Mouse (Mus musculus) frontal cortex, adult (tissue): ENCODE results near the gene Srprb.

Experiments used
- ATAC-seq: cut with Nextera tagmentation; 2 replicates; pipeline ENCODE4 v1.9.2; 2017; ENCODE audit warnings: mild to moderate bottlenecking, moderate library complexity, mixed read lengths; ENCODE audit not compliant: low TSS enrichment

Gene Srprb

GRCm38 (mm10) chr9:103146703-103147102 lies 55.2 kb downstream of the Srprb start:
- peak; percentile 67 for ATAC-seq

DNA sequence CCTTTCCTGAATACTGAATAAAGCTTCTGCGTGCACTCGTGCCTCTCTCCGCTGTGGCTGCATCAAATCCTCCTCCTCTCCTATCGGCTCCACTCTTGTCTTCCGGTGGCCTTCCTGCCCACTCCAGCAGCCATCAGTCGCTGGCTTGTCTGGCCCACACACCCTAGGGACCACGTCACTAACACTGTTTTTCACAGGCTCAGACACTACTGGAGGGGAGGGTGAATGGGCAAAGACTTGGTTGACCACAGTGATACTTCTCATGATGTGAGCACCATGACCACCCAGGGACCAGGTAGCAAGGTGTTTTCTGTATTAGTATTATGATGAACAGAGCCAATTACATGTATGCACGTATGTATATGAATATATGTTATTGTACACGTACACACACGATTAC lies 55.7 kb downstream of the Srprb start:
- ATAC-seq: no peak

DNA sequence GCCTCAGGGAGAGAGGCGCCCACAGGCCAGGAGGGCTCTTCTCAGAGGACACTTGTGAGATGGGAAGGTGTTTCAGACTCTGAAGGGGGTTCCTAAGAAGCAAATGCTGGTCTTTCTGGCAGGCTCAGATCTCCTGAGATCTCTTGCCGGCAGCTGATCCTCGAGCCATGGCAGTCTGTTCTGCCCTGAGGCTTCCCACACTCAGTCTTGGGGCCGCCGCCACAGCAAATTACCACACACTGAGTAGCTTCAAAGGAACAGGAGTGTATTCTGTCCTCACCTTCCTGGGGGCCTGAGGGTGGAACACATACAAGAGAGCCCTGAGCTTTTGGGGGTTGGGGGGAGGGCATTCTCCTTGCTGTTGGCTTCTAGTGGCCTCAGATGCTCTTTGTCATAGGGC lies 56.6 kb downstream of the Srprb start:
- no peak for ATAC-seq

DNA sequence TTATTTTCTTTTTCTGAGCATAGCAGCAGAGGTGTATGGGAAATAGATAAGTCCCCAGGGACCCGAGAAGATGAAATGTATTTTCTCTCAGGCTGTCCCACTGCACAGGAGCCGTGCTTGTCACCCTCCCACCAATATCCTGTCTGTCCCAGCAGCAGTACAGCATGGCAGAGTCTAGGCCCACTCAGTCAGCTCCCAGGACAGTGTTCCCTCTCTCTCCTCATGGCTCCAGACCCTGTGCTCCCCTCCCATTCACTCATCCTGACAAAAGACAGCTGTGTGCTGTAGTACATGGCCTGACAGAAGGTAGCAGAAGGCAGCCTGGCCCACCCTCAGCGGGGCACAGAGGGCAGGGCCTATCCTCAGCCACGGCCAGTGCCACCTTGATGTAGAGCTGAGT lies 58.1 kb downstream of the Srprb start:
- no peak for ATAC-seq

DNA sequence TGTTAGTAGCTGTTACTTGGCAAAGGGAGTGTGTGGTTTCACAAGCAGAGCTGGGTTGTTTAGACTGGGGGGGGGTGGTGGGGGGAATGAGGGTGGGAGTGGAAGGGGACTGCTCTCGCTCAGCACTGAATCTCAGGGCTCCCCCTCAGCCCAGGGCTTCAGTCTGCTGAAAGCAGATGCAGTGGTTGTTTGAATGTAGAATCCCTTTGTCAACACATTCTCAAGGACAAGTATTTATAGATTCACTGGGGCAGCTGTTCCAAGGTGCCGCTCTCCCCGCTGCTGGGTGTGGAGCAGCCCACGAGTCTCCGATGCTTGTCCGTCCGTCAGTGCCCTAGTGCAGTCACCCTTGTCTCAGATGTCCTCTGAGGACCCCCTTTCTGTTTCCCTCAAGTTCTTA lies 60.7 kb downstream of the Srprb start:
- peak; percentile 24; the same call in 1 of the 2 replicates for ATAC-seq

DNA sequence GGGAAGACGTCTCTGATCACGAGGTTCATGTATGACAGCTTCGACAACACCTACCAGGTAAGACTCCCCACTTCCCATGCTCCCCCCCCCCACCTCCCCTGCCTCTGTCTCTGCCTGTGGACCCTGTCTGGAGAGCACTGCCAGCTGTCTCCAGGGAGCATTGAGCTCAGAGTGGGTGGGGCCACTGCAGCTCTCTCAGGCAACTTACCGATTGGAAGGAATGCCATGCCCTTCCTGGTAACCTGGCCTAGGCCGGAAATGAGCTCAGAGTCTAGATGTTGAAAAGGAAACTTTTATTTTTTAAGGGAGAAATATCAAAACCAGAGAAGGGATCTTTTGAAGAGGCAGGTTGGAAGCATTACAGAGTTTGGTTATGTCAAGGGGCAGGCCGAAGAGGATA lies 61.6 kb downstream of the Srprb start:
- no peak for ATAC-seq

DNA sequence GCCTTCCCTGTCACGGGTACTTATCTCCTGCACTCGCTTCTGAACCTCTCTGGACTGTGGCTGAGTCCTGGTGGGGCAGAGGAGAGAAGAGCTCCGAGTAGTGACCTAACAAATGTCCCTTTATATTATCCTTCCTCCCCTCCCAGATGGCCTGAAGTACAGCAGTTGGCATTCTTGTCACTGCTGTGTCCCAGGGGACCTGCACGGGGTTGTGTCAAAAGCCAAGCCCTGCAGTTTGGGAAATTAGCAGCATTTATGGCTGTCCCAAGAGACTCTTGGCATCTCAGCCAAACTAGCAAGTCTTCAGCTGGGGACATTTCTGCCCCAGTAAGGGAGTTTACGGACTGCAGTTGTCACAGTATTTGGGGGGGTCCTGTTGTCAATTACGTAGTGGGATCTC lies 62.5 kb downstream of the Srprb start:
- ATAC-seq: no peak
